In genomic region chr5:115614948-115615347, GRCm38 (mm10) we compare ENCODE assay signal across 9 mouse cellular contexts. TPM values are rescaled to one million over a fixed set of nuclear protein-coding genes. Genes with fewer than 3 reads are reported as not detected.
DNase-seq lines count a peak whose midpoint lies in the region; ATAC-seq lines count a peak whose summit lies in the region.
"Had no signal": no experiment of that assay in that cellular context is flagged by ENCODE, and none has a peak within 500 bp of the region (broad histone marks: within the 10 kb centered on the region; RNA-seq: fewer than 3 reads in every experiment).

No protein-coding gene starts in this region.

- no peak overlapping the region for H3K4me3 ChIP-seq in midbrain, embryonic 14.5 days (replicated peaks; ENCODE audit: low read depth, low read length)
- no peak overlapping the region for H3K4me3 ChIP-seq in midbrain, embryonic 15.5 days
- H3K4me3 ChIP-seq in neural tube, embryonic 11.5 days (ENCODE audit: low read depth, low read length): no peak overlapping the region
- H3K4me3 ChIP-seq: heart, embryonic 13.5 days had no signal

- 83% methylated on average over 7 of the region's 7 CpGs for WGBS in midbrain, embryonic 14.5 days
- WGBS in midbrain, embryonic 15.5 days: 86% methylated on average over 7 of the region's 7 CpGs
- WGBS in neural tube, embryonic 11.5 days: 82% methylated on average over 7 of the region's 7 CpGs

- H3K4me1 ChIP-seq in midbrain, embryonic 14.5 days (ENCODE audit: control insufficient read depth, insufficient read depth, low read length): no peaks in the 10 kb centered on the region
- H3K4me1 ChIP-seq in midbrain, embryonic 15.5 days: no peaks in the 10 kb centered on the region
- no peaks in the 10 kb centered on the region for H3K4me1 ChIP-seq in neural tube, embryonic 11.5 days (ENCODE audit: control insufficient read depth, insufficient read depth, low read length)

- H3K36me3 ChIP-seq in midbrain, embryonic 14.5 days (ENCODE audit: control insufficient read depth, insufficient read depth, low read length): peaks cover 100% of the 10 kb centered on the region
- H3K36me3 ChIP-seq in midbrain, embryonic 15.5 days (replicated peaks): peaks cover 88% of the 10 kb centered on the region
- peaks cover 44% of the 10 kb centered on the region for H3K36me3 ChIP-seq in neural tube, embryonic 11.5 days (ENCODE audit: control insufficient read depth, insufficient read depth, low read length)

- H3K9ac ChIP-seq in midbrain, embryonic 14.5 days (replicated peaks; ENCODE audit: low read length): no peak overlapping the region
- H3K9ac ChIP-seq in midbrain, embryonic 15.5 days: no peak overlapping the region
- no peak overlapping the region for H3K9ac ChIP-seq in neural tube, embryonic 11.5 days (ENCODE audit: low read length)
- H3K9ac ChIP-seq: heart, embryonic 13.5 days had no signal

- no peaks in the 10 kb centered on the region for H3K9me3 ChIP-seq in midbrain, embryonic 14.5 days (ENCODE audit: control insufficient read depth, low read length)
- no peaks in the 10 kb centered on the region for H3K9me3 ChIP-seq in midbrain, embryonic 15.5 days
- H3K9me3 ChIP-seq in neural tube, embryonic 11.5 days (ENCODE audit: control insufficient read depth, low read length): no peaks in the 10 kb centered on the region
- H3K9me3 ChIP-seq: heart, embryonic 13.5 days had no signal

- peak; percentile 74 for DNase-seq in CD4-positive, CD25-positive, alpha-beta regulatory T cell, adult 2 months (ENCODE audit: low read depth, low spot score)
- DNase-seq in midbrain, embryonic 14.5 days: peak; percentile 18
- DNase-seq in embryo, embryonic 9.5 days (ENCODE audit: extremely low spot score): peak; percentile 32
- peak; percentile 38 for DNase-seq in kidney, postnatal 14 days
- peak; percentile 54 for DNase-seq in neural tube, embryonic 11.5 days (ENCODE audit: low spot score)

- H3K27ac ChIP-seq in midbrain, embryonic 14.5 days (replicated peaks; ENCODE audit: low read depth, low read length): no peak overlapping the region
- no peak overlapping the region for H3K27ac ChIP-seq in midbrain, embryonic 15.5 days
- H3K27ac ChIP-seq in neural tube, embryonic 11.5 days (ENCODE audit: low read depth, low read length): no peak overlapping the region
- H3K27ac ChIP-seq: heart, embryonic 13.5 days had no signal

- no peak for ATAC-seq in CD4-positive, CD25-positive, alpha-beta regulatory T cell, adult 4 months
- ATAC-seq in midbrain, embryonic 14.5 days (ENCODE audit: low FRiP score, low TSS enrichment): no peak
- ATAC-seq in midbrain, embryonic 15.5 days (replicated peaks): no peak
- no peak for ATAC-seq in neural tube, embryonic 11.5 days (ENCODE audit: insufficient read depth, low FRiP score, low TSS enrichment)
- no peak for ATAC-seq in activated CD4-positive, CD25-positive, alpha-beta regulatory T cell, adult 4 months

- no peak overlapping the region for H3K4me2 ChIP-seq in midbrain, embryonic 14.5 days (ENCODE audit: low read length)
- no peak overlapping the region for H3K4me2 ChIP-seq in midbrain, embryonic 15.5 days
- no peak overlapping the region for H3K4me2 ChIP-seq in neural tube, embryonic 11.5 days (ENCODE audit: low read depth)
- H3K4me2 ChIP-seq: heart, embryonic 13.5 days had no signal

- H3K27me3 ChIP-seq in midbrain, embryonic 14.5 days (ENCODE audit: control insufficient read depth, insufficient read depth, low read length): no peaks in the 10 kb centered on the region
- H3K27me3 ChIP-seq in midbrain, embryonic 15.5 days (replicated peaks): no peaks in the 10 kb centered on the region
- no peaks in the 10 kb centered on the region for H3K27me3 ChIP-seq in neural tube, embryonic 11.5 days (ENCODE audit: control insufficient read depth, insufficient read depth, low read length)
- H3K27me3 ChIP-seq: heart, embryonic 13.5 days had no signal

RNA-seq across cellular contexts. Expression of gene Rab35, which starts 16.8 kb away (rescaled TPM):
- polyA plus RNA-seq in CD4-positive, CD25-positive, alpha-beta regulatory T cell, adult 4 months (2017; shearing (Covaris generic)): 1 to 10 TPM; 7.3 to 8.1 TPM
- polyA plus RNA-seq in midbrain, embryonic 14.5 days (2014; fragmentation: Nextera tagmentation; extraction: Ambion mirVana): 24.9 and 28.0 TPM in 2 replicates
- 18.7 and 19.2 TPM in 2 replicates for polyA plus RNA-seq in midbrain, embryonic 15.5 days (2015; fragmentation: Nextera tagmentation; extraction: Ambion mirVana)
- 16.4 and 17.9 TPM in 2 replicates for polyA plus RNA-seq in neural tube, embryonic 11.5 days (2014; fragmentation: Nextera tagmentation; extraction: Ambion mirVana)
- polyA plus RNA-seq in activated CD4-positive, CD25-positive, alpha-beta regulatory T cell, adult 4 months (2017; shearing (Covaris generic)): 1 to 10 TPM; 8.0 to 8.5 TPM

RNA-seq across cellular contexts. Expression of gene Gcn1l1, which starts 49.9 kb away (rescaled TPM):
- 10 to 100 TPM; 25.2 to 36.2 TPM for polyA plus RNA-seq in CD4-positive, CD25-positive, alpha-beta regulatory T cell, adult 4 months (2017; shearing (Covaris generic))
- 40.5 and 51.2 TPM in 2 replicates for polyA plus RNA-seq in midbrain, embryonic 14.5 days (2014; fragmentation: Nextera tagmentation; extraction: Ambion mirVana)
- 48.3 and 53.4 TPM in 2 replicates for polyA plus RNA-seq in midbrain, embryonic 15.5 days (2015; fragmentation: Nextera tagmentation; extraction: Ambion mirVana)
- 38.6 and 42.6 TPM in 2 replicates for polyA plus RNA-seq in neural tube, embryonic 11.5 days (2014; fragmentation: Nextera tagmentation; extraction: Ambion mirVana)
- 10 to 100 TPM; 22.2 to 30.6 TPM for polyA plus RNA-seq in activated CD4-positive, CD25-positive, alpha-beta regulatory T cell, adult 4 months (2017; shearing (Covaris generic))

RNA-seq across cellular contexts. Expression of gene Rplp0, which starts 55.7 kb away (rescaled TPM):
- 1,000 to 10,000 TPM; 4,123 to 4,128 TPM for polyA plus RNA-seq in CD4-positive, CD25-positive, alpha-beta regulatory T cell, adult 4 months (2017; shearing (Covaris generic))
- polyA plus RNA-seq in midbrain, embryonic 14.5 days (2014; fragmentation: Nextera tagmentation; extraction: Ambion mirVana): 1,038 and 1,071 TPM in 2 replicates
- 811 and 847 TPM in 2 replicates for polyA plus RNA-seq in midbrain, embryonic 15.5 days (2015; fragmentation: Nextera tagmentation; extraction: Ambion mirVana)
- polyA plus RNA-seq in neural tube, embryonic 11.5 days (2014; fragmentation: Nextera tagmentation; extraction: Ambion mirVana): 1,266 and 1,290 TPM in 2 replicates
- 1,000 to 10,000 TPM; 4,414 to 4,537 TPM for polyA plus RNA-seq in activated CD4-positive, CD25-positive, alpha-beta regulatory T cell, adult 4 months (2017; shearing (Covaris generic))

Comparison
In these comparisons a context has a peak if more than half of its experiments do, and no peak if none do; other contexts are left out.
1. DNase-seq: peak in every context shown above with its lines; median percentile 74 in CD4-positive, CD25-positive, alpha-beta regulatory T cell, adult 2 months; 54 in neural tube, embryonic 11.5 days; 38 in kidney, postnatal 14 days; 32 in embryo, embryonic 9.5 days; 18 in midbrain, embryonic 14.5 days.